Mouse (Mus musculus) forebrain, embryonic 11.5 days (tissue): ENCODE measurements at regions not wholly inside any gene's neighbourhood (a gene's known extent, or its start where the extent isn't known, plus 50 kb on each side); places are given as distances from the start of the nearest gene placed in this dataset.

ENCODE experiments used
- ATAC-seq: fragments of 200-750 bp; cut with Nextera tagmentation; replicated peaks from 2 replicates; pipeline ENCODE4 v1.8.0; 2017; ENCODE audit warnings: moderate TSS enrichment; ENCODE audit not compliant: low FRiP score
- DNase-seq: peaks from one replicate; pipeline ENCODE4 v3.0.0-alpha.2; 2017; ENCODE audit warnings: low spot score
- H3K27ac ChIP-seq: fragments of 300-500 bp; sonication (generic); 2 replicates; pipeline ENCODE4 v1.5.1; 2014; ENCODE audit warnings: low read depth, low read length
- H3K27me3 ChIP-seq: fragments of 300-500 bp; sonication (generic); 2 replicates; pipeline ENCODE4 v1.6.1; 2014; ENCODE audit warnings: mild to moderate bottlenecking, low read length, mixed read lengths; ENCODE audit not compliant: control insufficient read depth, insufficient read depth
- H3K36me3 ChIP-seq: fragments of 300-500 bp; sonication (generic); 2 replicates; pipeline ENCODE4 v1.6.1; 2014; ENCODE audit warnings: mild to moderate bottlenecking, low read length, moderate library complexity, mixed read lengths; ENCODE audit not compliant: control insufficient read depth, insufficient read depth
- H3K4me1 ChIP-seq: fragments of 300-500 bp; sonication (generic); replicated peaks from 2 replicates; pipeline ENCODE4 v1.6.1; 2014; ENCODE audit warnings: low read length, mixed read lengths; ENCODE audit not compliant: control insufficient read depth, insufficient read depth
- H3K4me2 ChIP-seq: fragments of 300-500 bp; sonication (generic); 2 replicates; pipeline ENCODE4 v1.6.1; 2014; ENCODE audit warnings: low read depth, mild to moderate bottlenecking, low read length, moderate library complexity, mixed read lengths; ENCODE audit not compliant: severe bottlenecking
- H3K4me3 ChIP-seq: fragments of 300-500 bp; sonication (generic); 2 replicates; pipeline ENCODE4 v1.5.1; 2014; ENCODE audit warnings: low read depth, low read length
- H3K9ac ChIP-seq: fragments of 300-500 bp; sonication (generic); 2 replicates; pipeline ENCODE4 v1.6.1; 2014; ENCODE audit warnings: low read length
- H3K9me3 ChIP-seq: fragments of 300-500 bp; sonication (generic); 2 replicates; pipeline ENCODE4 v1.6.1; 2016; ENCODE audit warnings: low read length, mixed read lengths; ENCODE audit not compliant: control insufficient read depth
- WGBS: fragments of 180-500 bp; shearing (Covaris S2); extraction: QIAGEN DNeasy Blood & Tissue Kit; methylation state at CpG from one replicate; pipeline ENCODE4 v1.1.7; 2014; 5-methylcytosine and 5-hydroxymethylcytosine counted together

DNA sequence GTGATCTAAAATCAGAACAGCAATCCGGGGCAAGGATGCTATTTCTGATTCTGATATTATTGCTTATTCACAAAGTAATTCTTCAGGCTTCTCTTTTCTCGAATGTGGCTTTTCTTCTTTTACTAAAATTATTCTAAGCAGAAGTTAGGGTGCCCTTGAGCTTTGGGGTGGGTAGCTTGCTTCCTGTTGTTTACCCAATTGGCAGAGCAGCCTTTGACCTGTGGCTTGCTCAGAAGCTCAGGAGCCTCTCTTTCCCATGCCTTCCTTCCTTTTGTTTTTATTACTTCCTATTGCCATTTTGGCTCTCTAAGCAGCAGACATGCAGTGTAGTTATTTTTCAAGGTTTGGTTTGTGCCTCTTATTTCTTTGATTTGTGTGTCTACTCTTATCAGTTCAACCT, 244.8 kb upstream of the Zic1 start:
- H3K4me3 ChIP-seq: no peak overlapping the region
- no peaks in the 10 kb centered on the region for H3K4me1 ChIP-seq
- no peaks in the 10 kb centered on the region for H3K9me3 ChIP-seq
- DNase-seq (no peak), ATAC-seq (no peak)
- H3K9ac ChIP-seq: no peak overlapping the region
- WGBS: 92% methylated on average over 2 of the region's 2 CpGs
- no peak overlapping the region for H3K4me2 ChIP-seq
- no peak overlapping the region for H3K27ac ChIP-seq
- no peaks in the 10 kb centered on the region for H3K36me3 ChIP-seq
- no peaks in the 10 kb centered on the region for H3K27me3 ChIP-seq

DNA sequence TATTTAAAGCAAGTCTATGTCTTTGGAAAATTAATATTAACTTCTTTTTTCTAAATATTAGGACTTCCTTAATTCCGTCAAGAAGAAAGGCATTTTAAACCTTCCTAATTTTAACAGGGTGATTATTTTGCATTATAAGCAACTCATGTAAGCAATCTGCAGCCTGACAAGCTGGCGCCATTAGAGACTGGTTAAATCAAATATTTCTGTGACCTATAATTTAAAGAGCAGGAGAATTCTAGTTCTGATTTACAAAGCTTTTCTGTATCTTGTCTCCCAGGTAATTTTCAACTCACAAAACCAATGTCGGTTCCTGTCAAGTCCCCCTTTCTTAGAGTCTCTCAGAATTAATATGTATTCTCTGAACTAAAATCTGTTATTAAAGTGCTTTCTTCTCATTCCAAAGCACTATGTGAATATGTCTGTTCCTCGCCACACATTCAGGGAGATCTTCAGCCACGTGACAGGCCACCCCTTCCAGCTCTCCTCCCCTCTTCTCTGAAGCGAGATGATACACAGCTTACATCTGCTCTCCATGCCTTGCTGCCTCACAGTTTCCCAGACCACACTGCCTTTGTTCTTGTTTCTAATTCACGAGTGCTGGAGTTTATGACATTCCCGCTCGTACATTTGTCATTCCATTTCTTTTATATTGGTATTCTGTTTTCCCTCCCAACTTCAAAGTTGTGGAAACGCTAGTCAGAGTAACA, 244.0 kb upstream of the Zic1 start:
- DNase-seq (no peak), ATAC-seq (0 out of 2 replicates have a peak, but pooled peaks have one; percentile 49)
- 56% methylated on average over 10 of the region's 10 CpGs for WGBS
- Histone ChIP-seq H3K36me3 (no peaks in the 10 kb centered on the region), H3K27ac (no peak overlapping the region), H3K4me3 (no peak overlapping the region), H3K9me3 (no peaks in the 10 kb centered on the region), H3K27me3 (no peaks in the 10 kb centered on the region), H3K4me1 (no peaks in the 10 kb centered on the region), H3K9ac (no peak overlapping the region), H3K4me2 (no peak overlapping the region)

GRCm38 (mm10) chr9:91601740-91602139, 236.1 kb upstream of the Zic1 start:
- Histone ChIP-seq H3K27me3 (no peaks in the 10 kb centered on the region), H3K27ac (no peak overlapping the region), H3K4me1 (no peaks in the 10 kb centered on the region), H3K36me3 (no peaks in the 10 kb centered on the region), H3K4me2 (no peak overlapping the region), H3K4me3 (no peak overlapping the region), H3K9ac (no peak overlapping the region), H3K9me3 (no peaks in the 10 kb centered on the region)
- ATAC-seq (no peak), DNase-seq (no peak)
- WGBS: 75% methylated on average over 6 of the region's 6 CpGs

DNA sequence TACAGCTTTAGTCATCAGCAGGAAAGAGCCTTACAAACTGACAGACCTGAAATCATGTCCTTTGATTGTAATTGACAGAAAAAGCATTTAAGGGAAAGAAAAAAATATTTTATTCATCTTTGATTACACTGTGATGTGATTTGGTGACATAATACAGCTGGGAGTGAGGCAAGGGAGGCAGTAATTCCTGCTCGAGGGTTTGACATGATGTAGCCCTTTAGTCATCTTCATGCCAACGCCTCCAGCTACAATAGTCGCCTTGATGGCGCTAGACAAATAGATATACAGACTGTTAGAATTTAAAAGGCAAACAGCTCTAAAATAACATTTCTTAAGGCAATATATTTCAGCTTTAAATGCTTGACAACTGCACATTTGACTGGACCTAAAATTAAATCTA, 226.3 kb upstream of the Zic1 start:
- Histone ChIP-seq H3K27ac (no peak overlapping the region), H3K9ac (no peak overlapping the region), H3K4me1 (no peaks in the 10 kb centered on the region), H3K9me3 (no peaks in the 10 kb centered on the region), H3K27me3 (no peaks in the 10 kb centered on the region), H3K36me3 (no peaks in the 10 kb centered on the region), H3K4me3 (no peak overlapping the region), H3K4me2 (no peak overlapping the region)
- DNase-seq (no peak), ATAC-seq (no peak)
- 70% methylated on average over 4 of the region's 4 CpGs for WGBS

DNA sequence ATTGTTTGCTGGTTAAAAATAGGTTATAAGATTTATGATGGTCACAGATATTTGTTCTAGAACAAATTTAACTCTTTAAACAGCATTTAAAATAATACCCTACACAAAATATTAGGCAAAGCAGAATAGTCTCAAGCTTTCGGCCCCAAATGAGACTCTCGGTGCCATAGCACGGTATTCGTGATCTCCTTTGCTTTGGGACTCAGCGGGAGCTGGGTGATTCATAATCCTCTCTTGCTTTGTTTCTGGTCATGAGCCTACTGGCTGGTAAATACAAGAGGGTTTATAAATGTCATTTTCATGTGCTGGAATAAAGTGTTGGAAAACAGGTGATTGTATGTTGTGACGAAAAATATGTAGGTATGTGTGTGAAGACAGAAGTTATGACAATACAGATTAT, 223.1 kb upstream of the Zic1 start:
- no peaks in the 10 kb centered on the region for H3K4me1 ChIP-seq
- no peak overlapping the region for H3K27ac ChIP-seq
- no peaks in the 10 kb centered on the region for H3K27me3 ChIP-seq
- WGBS: 52% methylated on average over 6 of the region's 6 CpGs
- no peak overlapping the region for H3K4me3 ChIP-seq
- no peaks in the 10 kb centered on the region for H3K36me3 ChIP-seq
- ATAC-seq (no peak), DNase-seq (no peak)
- H3K4me2 ChIP-seq: no peak overlapping the region
- H3K9ac ChIP-seq: no peak overlapping the region
- no peaks in the 10 kb centered on the region for H3K9me3 ChIP-seq

GRCm38 (mm10) chr9:91587861-91588260, 222.3 kb upstream of the Zic1 start:
- Histone ChIP-seq H3K27ac (no peak overlapping the region), H3K36me3 (no peaks in the 10 kb centered on the region), H3K9me3 (no peaks in the 10 kb centered on the region), H3K4me2 (no peak overlapping the region), H3K27me3 (no peaks in the 10 kb centered on the region), H3K4me1 (no peaks in the 10 kb centered on the region), H3K4me3 (no peak overlapping the region), H3K9ac (no peak overlapping the region)
- ATAC-seq: no peak
- DNase-seq: no peak
- whole genome bisulfite sequencing: 41% methylated on average over 5 of the region's 5 CpGs

- no peak overlapping the region for H3K4me2 ChIP-seq
- DNase-seq: no peak
Measured at GRCm38 (mm10) chr9:91587271-91587670, 221.7 kb upstream of the Zic1 start.

DNA sequence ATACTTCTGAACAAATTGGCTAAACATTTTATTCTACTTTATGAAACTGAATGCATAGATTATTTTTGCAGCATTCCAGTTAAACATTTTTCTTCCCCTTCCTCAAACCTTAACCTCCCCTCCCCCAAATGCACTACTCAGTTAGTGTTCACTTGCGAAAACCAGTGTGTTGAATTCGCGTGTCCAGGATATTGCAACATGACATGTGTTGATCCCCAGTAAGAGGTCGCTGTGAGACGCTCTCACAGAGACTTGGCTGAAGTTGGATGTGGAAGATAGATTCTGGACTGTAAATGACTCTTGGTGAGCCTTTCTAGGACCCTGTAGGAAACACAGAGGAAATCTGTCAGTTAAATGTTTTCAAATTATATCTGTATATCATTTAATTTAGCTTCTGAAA, 221.0 kb upstream of the Zic1 start:
- Histone ChIP-seq H3K4me1 (no peaks in the 10 kb centered on the region), H3K4me3 (no peak overlapping the region)
- 92% methylated on average over 5 of the region's 5 CpGs for whole genome bisulfite sequencing

More at GRCm38 (mm10) chr9:91587271-91587670, 221.7 kb upstream of the Zic1 start:
- Histone ChIP-seq H3K9ac (no peak overlapping the region), H3K27ac (no peak overlapping the region), H3K36me3 (no peaks in the 10 kb centered on the region), H3K9me3 (no peaks in the 10 kb centered on the region), H3K27me3 (no peaks in the 10 kb centered on the region), H3K4me3 (no peak overlapping the region), H3K4me1 (no peaks in the 10 kb centered on the region)
- ATAC-seq: no peak
- 87% methylated on average over 7 of the region's 7 CpGs for WGBS

DNA sequence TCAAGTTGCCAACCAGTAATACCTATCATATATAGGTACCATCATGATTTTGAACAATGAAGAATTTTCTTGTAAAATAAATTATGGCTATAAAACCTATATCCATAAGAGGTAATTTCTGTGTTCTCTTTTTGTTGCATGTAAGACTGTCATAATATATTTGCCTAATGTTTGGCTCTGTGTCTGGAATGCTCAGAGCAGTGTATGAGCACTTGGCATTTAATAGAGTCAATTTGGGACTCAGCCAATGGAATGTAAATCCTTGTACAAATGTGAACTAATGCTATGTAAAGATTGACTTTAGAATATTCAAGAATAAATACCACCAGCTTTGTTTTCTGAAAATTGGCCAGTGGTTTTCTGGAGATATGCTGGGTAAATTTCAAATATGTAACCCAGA, 208.5 kb upstream of the Zic1 start:
- H3K36me3 ChIP-seq: no peaks in the 10 kb centered on the region
- H3K4me1 ChIP-seq: no peaks in the 10 kb centered on the region

More for the DNA sequence above, 221.0 kb upstream of the Zic1 start:
- no peak overlapping the region for H3K27ac ChIP-seq
- no peak for ATAC-seq
- H3K27me3 ChIP-seq: no peaks in the 10 kb centered on the region
- no peak overlapping the region for H3K9ac ChIP-seq
- H3K4me2 ChIP-seq: no peak overlapping the region
- no peak for DNase-seq
- no peaks in the 10 kb centered on the region for H3K9me3 ChIP-seq
- H3K36me3 ChIP-seq: no peaks in the 10 kb centered on the region

More for the DNA sequence above, 208.5 kb upstream of the Zic1 start:
- Histone ChIP-seq H3K9ac (no peak overlapping the region), H3K27me3 (no peaks in the 10 kb centered on the region), H3K4me3 (no peak overlapping the region), H3K9me3 (no peaks in the 10 kb centered on the region), H3K27ac (no peak overlapping the region), H3K4me2 (no peak overlapping the region)
- ATAC-seq (no peak), DNase-seq (no peak)
